23 mouse cellular contexts compared by ENCODE assay signal in genomic region chr13:12080590-12080989, GRCm38 (mm10). TPM values are rescaled to one million over a fixed set of nuclear protein-coding genes. Genes with fewer than 3 reads are reported as not detected.
"Had no signal": no experiment of that assay in that cellular context is flagged by ENCODE, and none has a peak within 500 bp of the region (broad histone marks: within the 10 kb centered on the region; RNA-seq: fewer than 3 reads in every experiment).

No protein-coding gene starts in this region.

- H3K36me3 ChIP-seq: limb, embryonic 10.5 days; limb, embryonic 13.5 days; liver, embryonic 12.5 days; liver, embryonic 15.5 days; lung, embryonic 15.5 days; midbrain, embryonic 10.5 days; midbrain, embryonic 13.5 days; neural tube, embryonic 13.5 days had no signal

- H3K27me3 ChIP-seq: liver, embryonic 15.5 days; lung, embryonic 15.5 days; megakaryocyte, embryonic 14.5 days; midbrain, embryonic 13.5 days had no signal

- H3K27ac ChIP-seq: kidney, postnatal 0 days; limb, embryonic 10.5 days; limb, embryonic 13.5 days; liver, embryonic 12.5 days; liver, embryonic 15.5 days; lung, embryonic 15.5 days; midbrain, embryonic 10.5 days; midbrain, embryonic 13.5 days; neural tube, embryonic 13.5 days; stomach, postnatal 0 days had no signal

- H3K9ac ChIP-seq: limb, embryonic 13.5 days; liver, embryonic 12.5 days; liver, embryonic 15.5 days; lung, embryonic 15.5 days; midbrain, embryonic 13.5 days; neural tube, embryonic 13.5 days had no signal

- H3K9me3 ChIP-seq: limb, embryonic 10.5 days; limb, embryonic 13.5 days; liver, embryonic 12.5 days; liver, embryonic 15.5 days; lung, embryonic 15.5 days; midbrain, embryonic 10.5 days; midbrain, embryonic 13.5 days; neural tube, embryonic 13.5 days had no signal

- H3K4me2 ChIP-seq: limb, embryonic 13.5 days; liver, embryonic 12.5 days; liver, embryonic 15.5 days; lung, embryonic 15.5 days; midbrain, embryonic 13.5 days; neural tube, embryonic 13.5 days had no signal

- ATAC-seq: intestine, postnatal 0 days; liver, embryonic 12.5 days; midbrain, embryonic 13.5 days; midbrain, embryonic 16.5 days had no signal

- DNase-seq: kidney, adult 2 months; kidney, postnatal 25 days; liver; lung, adult 18-20 months; lung, postnatal 10 days; lung, postnatal 36 days; retina, postnatal 1 day; thymus, postnatal 25 days had no signal

- H3K4me3 ChIP-seq: limb, embryonic 10.5 days; limb, embryonic 13.5 days; liver, embryonic 12.5 days; liver, embryonic 15.5 days; lung, embryonic 15.5 days; megakaryocyte, embryonic 14.5 days; midbrain, embryonic 10.5 days; midbrain, embryonic 13.5 days; myocyte; neural tube, embryonic 13.5 days had no signal

- H3K4me1 ChIP-seq: limb, embryonic 10.5 days; liver, embryonic 12.5 days; liver, embryonic 15.5 days; megakaryocyte, embryonic 14.5 days; neural tube, embryonic 13.5 days had no signal

RNA-seq across cellular contexts. Expression of gene Ryr2, which starts 26.2 kb away (rescaled TPM):
- total RNA-seq: monocyte, adult 5-6 weeks had no signal
- polyA plus RNA-seq: myocyte had no signal
